In genomic region chr3:157699961-157700360, GRCm38 (mm10) we compare ENCODE assay signal across 8 mouse cellular contexts.
"Had no signal": no experiment of that assay in that cellular context is flagged by ENCODE, and none has a peak within 500 bp of the region (broad histone marks: within the 10 kb centered on the region; RNA-seq: fewer than 3 reads in every experiment).

No protein-coding gene starts in this region.

- DNase-seq: kidney, adult 9 months; kidney, postnatal 10 days; kidney, postnatal 4 days; spleen, adult 18-20 months; thymus, adult 18-20 months; thymus, postnatal 14 days had no signal

- ATAC-seq: intestine, postnatal 0 days; midbrain, embryonic 15.5 days had no signal
